Mouse (Mus musculus) inflammation-experienced regulatory T-cells, adult 6 months (primary cell): ENCODE data around the gene Hnf1a. TPM values are rescaled to one million over a fixed set of nuclear protein-coding genes. Genes with fewer than 3 reads are reported as not detected.

Experiments used
- polyA plus RNA-seq, 3 experiments: library from polyadenylated mRNA; unstranded; fragments of 100-300 nt; shearing (Covaris generic); gene quantifications; one replicate each; pipeline ENCODE4 v1.2.1; 2017

Hnf1a gene
- polyA plus RNA-seq, 3 experiments from 2014 or later: 0.17 TPM; not detected in 2

Other genes starting within 250 kb of the Hnf1a start
- 10 to 100 TPM; 18.9 to 22.4 (median 21.2) TPM for gene Ankrd13a, start 196.4 kb downstream of the Hnf1a start, polyA plus RNA-seq
- 100 to 1,000 TPM; 115 to 202 (median 146) TPM for gene Git2, start 195.6 kb downstream of the Hnf1a start, polyA plus RNA-seq
- gene 1500011B03Rik, start 147.6 kb downstream of the Hnf1a start, polyA plus RNA-seq: 10 to 100 TPM; 41.1 to 61.7 (median 50.2) TPM
- gene 4930519G04Rik, start 117.4 kb downstream of the Hnf1a start, polyA plus RNA-seq: not detected
- gene Gm9936, start 112.4 kb downstream of the Hnf1a start, polyA plus RNA-seq: not detected
- 10 to 100 TPM in 2 of 3 experiments, 1 to 10 TPM in 1; 8.4 to 15.2 (median 12.1) TPM for gene Oasl2, start 74.2 kb downstream of the Hnf1a start, polyA plus RNA-seq
- gene Oasl1, start 47.9 kb downstream of the Hnf1a start, polyA plus RNA-seq: 1 to 10 TPM; 1.9 to 3.9 (median 2.6) TPM
- 10 to 100 TPM; 33.3 to 49.6 (median 36.0) TPM for gene 2210016L21Rik, start 28.9 kb downstream of the Hnf1a start, polyA plus RNA-seq
- gene Sppl3, start 40.0 kb upstream of the Hnf1a start, polyA plus RNA-seq: 10 to 100 TPM; 13.6 to 17.2 (median 15.0) TPM
- gene Gm10401, start 127.2 kb upstream of the Hnf1a start, polyA plus RNA-seq: 10 to 100 TPM; 14.8 to 23.2 (median 18.5) TPM
- gene Acads, start 148.3 kb upstream of the Hnf1a start, polyA plus RNA-seq: 10 to 100 TPM; 11.3 to 20.2 (median 18.8) TPM
- gene Unc119b, start 163.9 kb upstream of the Hnf1a start, polyA plus RNA-seq: 10 to 100 TPM; 15.9 to 27.8 (median 21.3) TPM
- 10 to 100 TPM; 25.5 to 32.7 (median 30.3) TPM for gene Mlec, start 187.1 kb upstream of the Hnf1a start, polyA plus RNA-seq
- not detected for gene Cabp1, start 223.3 kb upstream of the Hnf1a start, polyA plus RNA-seq